In genomic region chr4:44113393-44114138, GRCm38 (mm10) we compare ENCODE assay signal across 9 mouse cellular contexts. TPM values are rescaled to one million over a fixed set of nuclear protein-coding genes. Genes with fewer than 3 reads are reported as not detected.
DNase-seq lines count a peak whose midpoint lies in the region; ATAC-seq lines count a peak whose summit lies in the region.
"Had no signal": no experiment of that assay in that cellular context is flagged by ENCODE, and none has a peak within 500 bp of the region (broad histone marks: within the 10 kb centered on the region; RNA-seq: fewer than 3 reads in every experiment).

No protein-coding gene starts in this region.

- no peak for ATAC-seq in heart, embryonic 12.5 days (ENCODE audit: insufficient number of reproducible peaks, low FRiP score)
- no peak for ATAC-seq in midbrain, embryonic 14.5 days (ENCODE audit: low FRiP score, low TSS enrichment)

- no peak overlapping the region; the same call in none of the 2 replicates for H3K9ac ChIP-seq in heart, embryonic 12.5 days
- no peak overlapping the region for H3K9ac ChIP-seq in midbrain, embryonic 14.5 days (replicated peaks; ENCODE audit: low read length)

- H3K9me3 ChIP-seq in heart, embryonic 12.5 days (replicated peaks) = no peaks in the 10 kb centered on the region
- H3K9me3 ChIP-seq in midbrain, embryonic 14.5 days (ENCODE audit: control insufficient read depth, low read length) = no peaks in the 10 kb centered on the region
- no peaks in the 10 kb centered on the region for H3K9me3 ChIP-seq in midbrain, embryonic 10.5 days (replicated peaks)
- no peaks in the 10 kb centered on the region for H3K9me3 ChIP-seq in limb, embryonic 10.5 days (replicated peaks)
- H3K9me3 ChIP-seq: G1E had no signal

- DNase-seq in heart, postnatal 25 days (ENCODE audit: low spot score) = no peak
- DNase-seq in midbrain, embryonic 14.5 days = peak; percentile 19
- DNase-seq in midbrain, embryonic 10.5 days (ENCODE audit: low spot score) = no peak
- DNase-seq in limb, embryonic 10.5 days (ENCODE audit: low spot score) = no peak
- DNase-seq in thymus, postnatal 14 days = peak; percentile 59
- DNase-seq in urinary bladder, adult 18-20 months (ENCODE audit: low spot score in 2 of 2) = no peak
- DNase-seq in testis, postnatal 10 days (ENCODE audit: low spot score) = no peak

- 0 out of 2 replicates have a peak overlapping the region, but pooled peaks have one; percentile 13 for H3K27ac ChIP-seq in heart, embryonic 12.5 days (ENCODE audit: poor library complexity, severe bottlenecking)
- H3K27ac ChIP-seq in midbrain, embryonic 14.5 days (replicated peaks; ENCODE audit: low read depth, low read length) = no peak overlapping the region
- H3K27ac ChIP-seq in midbrain, embryonic 10.5 days (replicated peaks) = no peak overlapping the region
- H3K27ac ChIP-seq in limb, embryonic 10.5 days = 0 out of 2 replicates have a peak overlapping the region, but pooled peaks have one; percentile 15

- H3K4me3 ChIP-seq in heart, embryonic 12.5 days = no peak overlapping the region
- H3K4me3 ChIP-seq in midbrain, embryonic 14.5 days (replicated peaks; ENCODE audit: low read depth, low read length) = no peak overlapping the region
- H3K4me3 ChIP-seq in midbrain, embryonic 10.5 days = no peak overlapping the region
- H3K4me3 ChIP-seq in limb, embryonic 10.5 days = no peak overlapping the region

- H3K4me1 ChIP-seq in heart, embryonic 12.5 days (replicated peaks) = peaks cover 19% of the 10 kb centered on the region
- 0 out of 2 replicates have a peak, but pooled peaks cover 4% of the 10 kb centered on the region for H3K4me1 ChIP-seq in midbrain, embryonic 14.5 days (ENCODE audit: control insufficient read depth, insufficient read depth, low read length)
- H3K4me1 ChIP-seq in midbrain, embryonic 10.5 days = peaks cover 10% of the 10 kb centered on the region; the same call in 1 of the 2 replicates
- H3K4me1 ChIP-seq in limb, embryonic 10.5 days = peaks cover 16% of the 10 kb centered on the region; the same call in 1 of the 2 replicates

- 51% methylated on average over 16 of the region's 16 CpGs for WGBS in heart, embryonic 12.5 days
- 38% methylated on average over 16 of the region's 16 CpGs for WGBS in midbrain, embryonic 14.5 days
- WGBS in midbrain, embryonic 10.5 days = 47% methylated on average over 16 of the region's 16 CpGs
- 53% methylated on average over 16 of the region's 16 CpGs for WGBS in limb, embryonic 10.5 days

- H3K4me2 ChIP-seq in heart, embryonic 12.5 days = no peak overlapping the region
- H3K4me2 ChIP-seq in midbrain, embryonic 14.5 days (ENCODE audit: low read length) = no peak overlapping the region

- no peaks in the 10 kb centered on the region for H3K27me3 ChIP-seq in heart, embryonic 12.5 days (replicated peaks)
- H3K27me3 ChIP-seq in midbrain, embryonic 14.5 days (ENCODE audit: control insufficient read depth, insufficient read depth, low read length) = no peaks in the 10 kb centered on the region
- H3K27me3 ChIP-seq in midbrain, embryonic 10.5 days (ENCODE audit: low read depth, poor library complexity, severe bottlenecking) = no peaks in the 10 kb centered on the region
- H3K27me3 ChIP-seq in limb, embryonic 10.5 days (ENCODE audit: low read depth, poor library complexity, severe bottlenecking) = no peaks in the 10 kb centered on the region

- intact Hi-C loops in heart, postnatal 25 days (cut with DNase I) = loop anchor here (10.0 kb wide), 1 partner anchor 209 kb away; no protein-coding TSS in a partner anchor

- no peaks in the 10 kb centered on the region for H3K36me3 ChIP-seq in heart, embryonic 12.5 days
- H3K36me3 ChIP-seq in midbrain, embryonic 14.5 days (ENCODE audit: control insufficient read depth, insufficient read depth, low read length) = no peaks in the 10 kb centered on the region
- H3K36me3 ChIP-seq in midbrain, embryonic 10.5 days = no peaks in the 10 kb centered on the region
- H3K36me3 ChIP-seq in limb, embryonic 10.5 days = peaks cover 3% of the 10 kb centered on the region; the same call in 1 of the 2 replicates
- H3K36me3 ChIP-seq: G1E had no signal

RNA-seq across cellular contexts. Expression of gene Gne, which starts 29.6 kb away (rescaled TPM):
- polyA plus RNA-seq in heart, embryonic 12.5 days (2016; fragmentation: Nextera tagmentation; extraction: Ambion mirVana) = 35.6 and 36.3 TPM in 2 replicates
- total RNA-seq in heart, postnatal 25 days (2021) = 10 to 100 TPM; 25.7 to 28.7 TPM
- 21.9 and 29.5 TPM in 2 replicates for polyA plus RNA-seq in midbrain, embryonic 14.5 days (2014; fragmentation: Nextera tagmentation; extraction: Ambion mirVana)
- polyA plus RNA-seq in midbrain, embryonic 10.5 days (2016; fragmentation: Nextera tagmentation; extraction: Ambion mirVana) = 14.5 and 17.6 TPM in 2 replicates
- polyA plus RNA-seq in limb, embryonic 10.5 days (2016; fragmentation: Nextera tagmentation; extraction: Ambion mirVana) = 22.7 and 25.3 TPM in 2 replicates

Comparison
In these comparisons a context has a peak if more than half of its experiments do, and no peak if none do; other contexts are left out.
1. DNase-seq: peak in midbrain, embryonic 14.5 days (single experiment) and thymus, postnatal 14 days (single experiment); none in heart, postnatal 25 days (single experiment), midbrain, embryonic 10.5 days (single experiment), limb, embryonic 10.5 days (single experiment), urinary bladder, adult 18-20 months (0 of 2) and testis, postnatal 10 days (single experiment).
2. H3K27ac ChIP-seq: peak in heart, embryonic 12.5 days (single experiment) and limb, embryonic 10.5 days (single experiment); none in midbrain, embryonic 14.5 days (single experiment) and midbrain, embryonic 10.5 days (single experiment).